Mouse (Mus musculus) embryo, embryonic 11 days (tissue): ENCODE measurements at regions not wholly inside any gene's neighbourhood (a gene's known extent, or its start where the extent isn't known, plus 50 kb on each side); places are given as distances from the start of the nearest gene placed in this dataset.

ENCODE experiments used
- DNase-seq: peaks from one replicate; pipeline ENCODE4 v3.0.0-alpha.2; 2015

DNA sequence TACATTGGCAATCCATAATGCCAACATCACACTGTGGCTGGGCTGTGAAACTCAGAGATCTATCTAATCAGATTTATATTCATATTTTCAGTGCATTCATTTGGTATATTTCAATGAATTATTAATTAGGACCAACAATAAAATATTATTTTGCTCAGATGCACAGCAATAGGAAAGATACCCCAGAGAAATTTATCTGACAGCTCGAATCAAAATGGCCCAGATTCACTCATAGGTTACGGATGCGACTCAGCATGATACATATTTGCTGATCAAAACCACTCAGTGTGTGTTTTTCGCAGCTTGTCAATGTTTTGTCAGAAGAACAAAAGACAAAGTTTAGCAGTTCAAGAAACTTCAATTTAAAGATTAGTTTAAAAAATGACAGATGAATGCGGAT, 1060.6 kb upstream of the Adgrl2 start:
- DNase-seq: no peak

DNA sequence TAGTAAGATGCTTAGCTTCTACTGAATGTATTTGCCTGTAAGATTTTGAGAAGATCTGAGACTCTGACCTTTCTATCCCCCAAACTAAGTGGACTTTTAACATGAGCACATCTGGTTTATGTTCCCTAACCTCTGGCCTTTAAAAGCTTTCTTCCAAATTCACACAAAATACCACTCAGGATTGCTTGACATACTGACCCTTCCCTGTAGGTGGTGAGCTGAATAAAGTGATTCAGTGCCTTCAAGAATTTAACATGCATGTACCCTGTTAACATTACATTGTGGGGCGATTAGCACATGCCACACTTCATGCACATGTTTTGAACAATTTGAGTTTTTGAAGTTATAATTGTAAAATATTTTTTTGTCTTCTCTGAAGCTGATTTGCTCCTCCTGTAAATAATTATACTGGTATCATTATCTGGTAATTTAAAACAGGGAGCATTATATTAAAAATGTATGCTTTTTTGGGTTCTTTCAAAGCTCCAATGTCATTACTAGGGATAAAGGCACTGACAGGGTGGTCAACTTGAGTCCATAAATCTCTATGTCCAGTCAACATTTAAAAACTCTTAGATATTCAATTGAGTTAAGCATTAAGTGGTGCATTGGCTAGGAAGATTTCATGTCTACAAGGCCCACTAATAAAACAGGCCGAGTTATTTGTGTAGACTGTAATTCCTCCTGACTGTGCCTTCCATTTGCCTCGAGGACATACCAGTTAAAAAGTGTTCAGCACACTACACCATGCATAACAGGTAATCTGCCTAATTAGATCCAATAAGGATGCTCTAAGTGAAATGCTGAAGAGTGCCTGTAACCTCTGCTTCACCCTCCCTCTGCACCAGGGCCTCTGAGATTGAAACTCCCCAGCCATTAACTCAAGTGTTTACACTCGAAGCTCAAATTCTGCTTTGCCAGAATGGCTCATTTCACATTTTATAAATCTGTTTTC, 1059.8 kb upstream of the Adgrl2 start:
- DNase-seq: peak; percentile 60
